Mouse (Mus musculus) A20 (cell line): ENCODE data around the gene Atg9b.

ENCODE experiments used
- DNase-seq: peaks from one replicate; pipeline ENCODE4 v3.0.0-alpha.2; 2011; ENCODE audit warnings: low read depth, low spot score

The Atg9b gene

GRCm38 (mm10) chr5:24350531-24351250 is 41.3 kb downstream of the Atg9b start:
- DNase-seq = no peak

- DNase-seq = no peak
Measured at GRCm38 (mm10) chr5:24350073-24350472, 41.9 kb downstream of the Atg9b start.

DNA sequence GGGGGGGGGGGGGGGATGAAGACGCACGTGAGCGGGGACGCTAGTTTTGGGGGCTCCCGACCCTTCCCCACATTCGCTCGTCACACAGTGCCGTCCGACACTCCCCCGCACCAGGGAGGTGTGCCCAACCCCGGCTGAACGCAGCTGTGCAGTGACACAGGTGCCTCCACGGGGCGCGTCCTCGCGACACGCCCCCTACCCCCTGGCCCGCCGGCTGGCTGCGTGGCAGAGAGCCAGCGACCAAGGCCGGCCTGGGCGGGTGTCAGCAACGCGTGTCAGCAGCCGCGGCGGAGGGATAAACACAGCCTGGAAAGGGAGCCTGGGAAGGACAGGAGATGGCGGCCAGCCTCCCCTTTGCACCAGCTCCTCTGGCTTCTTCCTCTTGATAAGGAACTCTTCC is 43.4 kb downstream of the Atg9b start:
- no peak for DNase-seq

GRCm38 (mm10) chr5:24348128-24348527 is 43.8 kb downstream of the Atg9b start:
- DNase-seq = peak; percentile 84

- no peak for DNase-seq
Measured at GRCm38 (mm10) chr5:24347186-24347875, 44.6 kb downstream of the Atg9b start.

DNA sequence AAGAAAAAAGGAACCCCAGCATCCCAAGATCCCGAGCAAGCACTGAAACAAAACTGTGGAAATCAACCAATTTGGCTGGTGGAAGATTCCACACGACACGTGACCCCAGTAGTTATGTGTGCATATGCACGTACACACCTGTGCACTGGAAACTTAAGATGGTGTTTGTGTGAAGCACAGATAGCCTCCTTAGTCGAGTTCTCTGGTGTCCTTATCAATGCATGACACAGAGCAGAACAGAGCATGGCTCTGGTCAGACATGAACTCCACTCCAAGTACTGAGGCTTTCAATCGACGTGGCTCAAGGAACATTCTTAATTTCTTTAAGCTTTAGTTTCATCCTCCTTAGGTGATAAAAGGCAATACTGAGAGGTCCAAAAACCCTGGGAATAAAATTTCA is 45.6 kb downstream of the Atg9b start:
- DNase-seq = no peak

DNA sequence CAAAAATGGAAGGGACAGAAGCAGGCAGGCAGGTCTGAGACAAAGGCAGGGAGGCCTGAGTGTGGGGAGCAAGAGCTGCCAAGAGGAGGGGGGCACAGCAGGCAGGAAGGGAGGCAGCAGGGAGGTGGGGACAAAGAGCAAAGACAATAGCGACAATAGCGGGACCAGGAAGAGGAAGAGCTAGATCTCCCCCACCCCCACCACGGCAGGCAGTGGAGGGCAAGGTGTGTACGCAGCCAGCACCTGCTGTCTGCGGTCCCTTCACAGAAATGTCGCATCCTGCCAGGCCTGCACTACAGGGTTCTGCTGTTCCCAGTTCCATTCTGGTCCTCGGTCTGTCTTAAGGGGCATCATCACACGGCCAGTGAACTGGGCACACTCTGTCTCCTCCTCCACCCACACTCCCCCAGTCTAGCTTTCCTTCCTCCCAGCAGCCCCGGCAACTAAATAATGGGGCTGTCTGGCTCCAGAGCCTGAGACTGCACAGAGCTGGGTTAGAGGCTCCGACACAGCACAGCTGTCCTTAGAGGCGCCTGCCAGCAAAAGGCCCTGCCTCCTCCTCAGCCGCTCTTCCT is 47.4 kb downstream of the Atg9b start:
- no peak for DNase-seq

DNA sequence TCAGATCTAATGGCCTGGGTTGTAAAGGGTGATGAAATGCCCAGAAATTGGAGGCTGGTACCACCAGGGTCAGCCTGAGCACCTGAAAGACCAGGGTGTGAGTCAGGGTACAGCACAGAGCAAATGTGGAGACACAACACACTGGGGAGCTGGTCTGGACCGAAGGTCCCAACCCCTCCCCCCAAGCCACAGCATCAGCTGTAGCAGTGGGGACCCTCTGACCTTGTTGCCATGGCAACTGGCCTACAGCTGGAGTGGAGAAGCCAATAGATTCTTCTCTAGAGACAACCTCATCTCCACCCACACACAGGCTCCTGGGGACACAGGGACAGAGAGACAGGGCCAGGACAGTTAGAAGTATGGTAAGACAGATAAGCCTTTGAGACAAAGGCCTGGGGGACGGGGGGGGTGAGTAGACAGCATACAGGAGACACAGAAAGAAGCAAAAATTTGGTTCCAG is 47.9 kb downstream of the Atg9b start:
- no peak for DNase-seq

DNA sequence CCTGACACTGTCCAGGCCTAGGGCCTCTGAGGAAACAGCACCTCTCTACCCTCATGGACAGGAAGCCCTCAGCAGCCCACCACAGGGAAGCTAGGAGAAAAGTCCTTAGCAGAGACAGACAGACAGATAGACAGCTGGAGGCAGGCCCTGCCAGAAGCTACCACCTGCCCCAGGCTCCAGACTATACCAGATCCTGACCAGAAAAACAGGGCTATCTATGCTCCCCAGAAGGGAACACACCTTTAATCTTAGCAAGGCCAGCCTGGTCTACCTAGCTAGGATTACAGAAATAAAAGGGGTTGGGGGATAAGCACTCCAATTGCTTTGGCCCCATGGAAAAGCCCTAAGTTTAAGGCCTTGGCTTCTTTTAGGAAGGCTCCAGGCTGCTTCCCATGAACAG is 48.6 kb downstream of the Atg9b start:
- DNase-seq = no peak

GRCm38 (mm10) chr5:24342966-24343365 is 49.0 kb downstream of the Atg9b start:
- no peak for DNase-seq

DNA sequence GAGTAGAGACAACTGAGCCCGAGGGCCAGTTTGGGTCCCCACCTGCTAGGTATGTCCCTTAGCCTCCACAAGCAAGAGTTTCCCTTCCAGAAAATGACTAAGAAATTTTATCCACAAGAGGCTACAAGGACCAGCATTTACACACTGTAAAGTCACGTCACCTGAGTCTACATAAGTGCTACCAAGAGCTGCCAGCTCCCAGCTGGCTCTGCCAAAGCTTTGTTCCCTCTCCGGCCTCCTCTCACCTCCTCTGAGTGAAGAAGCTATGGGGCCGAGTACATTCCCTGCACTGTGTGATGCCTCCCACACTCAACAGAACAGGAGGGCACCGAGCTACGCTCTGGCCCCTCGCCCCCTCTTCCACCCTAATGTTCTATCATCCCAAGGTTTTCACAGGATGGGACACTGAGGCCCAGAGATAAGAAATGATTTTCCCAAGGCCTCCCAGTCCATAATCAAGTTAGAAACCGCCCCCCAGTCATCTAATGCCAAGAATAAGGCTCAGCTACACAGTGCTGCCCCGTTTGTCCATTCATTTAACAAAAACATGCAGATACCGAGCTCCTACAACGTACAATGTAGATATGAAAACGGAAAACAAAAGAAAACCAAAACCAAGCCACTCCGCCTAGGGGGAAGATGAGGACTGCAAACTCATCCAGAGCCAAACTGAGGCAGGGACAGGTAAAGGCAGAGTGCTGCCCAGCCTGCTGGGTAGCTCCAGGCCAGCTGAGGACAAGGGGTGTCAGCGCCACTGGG is 49.6 kb downstream of the Atg9b start:
- DNase-seq = no peak

DNA sequence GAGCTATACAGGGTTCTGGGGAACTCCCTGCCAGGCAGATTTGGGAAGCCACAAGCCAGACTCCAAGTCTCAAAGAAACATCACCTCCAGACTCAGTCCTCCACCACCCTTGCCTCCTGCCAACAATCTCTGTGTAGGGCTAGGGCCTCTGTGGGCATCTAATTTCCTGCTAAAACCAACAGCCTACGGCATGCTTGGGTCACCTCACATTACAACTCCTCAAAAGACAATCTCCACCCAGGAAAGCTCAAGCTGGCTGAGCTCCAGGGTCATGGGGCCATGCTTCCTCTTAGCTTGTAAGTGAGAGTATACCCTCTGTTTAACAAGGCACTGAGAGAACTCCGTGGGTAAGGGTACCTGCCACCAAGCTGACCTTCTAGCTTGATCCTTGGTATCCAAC is 54.1 kb downstream of the Atg9b start:
- DNase-seq = no peak

- no peak for DNase-seq
Measured at GRCm38 (mm10) chr5:24337366-24337765, 54.6 kb downstream of the Atg9b start.

DNA sequence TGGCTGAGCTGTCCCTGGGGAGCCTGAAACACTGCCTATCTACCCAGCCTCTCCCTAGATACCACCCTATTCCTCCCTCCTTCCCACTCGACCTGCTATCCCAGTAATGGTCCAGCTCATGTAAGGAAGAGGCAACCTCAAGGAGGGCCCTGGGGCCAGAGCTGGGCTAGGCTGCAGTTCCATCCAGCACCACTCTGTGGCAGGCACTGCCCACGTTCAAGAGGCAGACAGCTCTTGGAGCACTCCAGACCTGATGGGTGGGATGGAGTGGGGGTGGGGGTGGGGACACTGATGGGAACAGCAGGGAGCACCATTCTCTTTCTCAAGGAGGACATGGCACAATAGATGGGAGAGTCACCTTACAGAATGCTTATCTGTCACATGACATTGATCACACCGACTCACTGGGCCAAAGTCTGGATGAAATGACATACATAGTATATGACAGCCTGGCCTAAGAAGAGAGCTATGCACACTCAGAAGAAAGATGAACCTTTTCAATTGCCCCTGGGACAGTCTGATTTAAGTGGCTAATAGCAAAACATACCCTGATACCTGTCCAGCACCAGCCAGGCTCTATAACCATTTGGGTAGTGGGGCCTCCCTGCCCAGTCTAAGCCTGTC is 55.9 kb downstream of the Atg9b start:
- peak; percentile 20 for DNase-seq

DNA sequence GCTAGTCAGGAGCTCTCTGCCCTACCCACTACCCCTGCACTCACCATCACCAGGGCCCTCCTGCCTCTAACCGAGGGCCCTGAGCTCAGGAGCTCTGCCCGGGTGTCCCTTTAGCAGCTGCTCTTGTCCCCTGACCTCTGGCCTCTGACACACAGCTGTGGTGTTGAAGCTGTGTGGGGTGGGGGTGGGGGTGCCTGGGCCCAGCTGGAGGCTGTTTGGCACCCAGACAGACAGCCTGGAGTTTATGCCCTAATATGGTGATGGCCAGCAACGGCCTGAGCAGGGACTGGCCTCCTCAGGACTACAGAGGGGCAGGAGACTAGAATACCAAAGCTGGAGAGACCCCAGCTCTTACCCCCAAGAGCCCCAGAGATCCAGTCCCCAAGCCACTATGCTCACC is 57.2 kb downstream of the Atg9b start:
- no peak for DNase-seq
